Mouse (Mus musculus): ENCODE results near the gene Gm20479.

The Gm20479 gene

DNA sequence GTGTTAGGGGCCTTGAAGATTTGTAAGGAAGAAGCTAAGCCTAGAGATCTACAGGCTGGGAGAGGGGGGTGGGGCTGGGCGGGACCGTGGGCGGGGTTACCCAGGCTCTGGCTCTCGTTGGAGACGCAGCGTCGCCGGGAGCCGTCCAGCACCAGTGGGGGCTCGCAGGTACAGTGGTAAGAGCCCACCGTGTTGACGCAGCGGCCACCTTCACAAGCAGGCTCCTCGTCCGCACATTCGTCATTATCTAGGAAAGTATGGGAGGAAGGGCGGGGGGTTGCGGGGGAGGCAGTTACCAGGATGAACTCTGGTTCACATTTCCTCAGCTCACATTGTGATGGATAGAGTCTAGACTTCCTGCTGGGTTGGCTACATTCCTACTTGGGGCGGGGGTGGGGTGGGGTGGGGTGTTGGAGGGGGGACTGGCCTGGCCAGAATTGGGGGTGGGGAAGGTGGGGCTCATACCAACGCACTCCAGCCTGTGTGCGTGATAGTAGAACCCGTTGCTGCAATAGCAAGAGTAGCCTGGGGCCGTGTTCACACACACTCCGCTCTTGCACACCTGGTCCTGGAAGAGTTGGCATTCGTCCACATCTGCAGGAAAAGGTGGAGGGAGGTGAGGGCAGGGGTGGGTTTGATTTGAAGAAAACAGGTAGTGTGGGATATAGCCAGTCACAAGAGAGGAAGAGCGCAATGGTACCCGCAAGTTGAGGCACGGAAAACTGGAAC is 48.2 kb downstream of the Gm20479 start:
- DNase-seq = no peak

DNA sequence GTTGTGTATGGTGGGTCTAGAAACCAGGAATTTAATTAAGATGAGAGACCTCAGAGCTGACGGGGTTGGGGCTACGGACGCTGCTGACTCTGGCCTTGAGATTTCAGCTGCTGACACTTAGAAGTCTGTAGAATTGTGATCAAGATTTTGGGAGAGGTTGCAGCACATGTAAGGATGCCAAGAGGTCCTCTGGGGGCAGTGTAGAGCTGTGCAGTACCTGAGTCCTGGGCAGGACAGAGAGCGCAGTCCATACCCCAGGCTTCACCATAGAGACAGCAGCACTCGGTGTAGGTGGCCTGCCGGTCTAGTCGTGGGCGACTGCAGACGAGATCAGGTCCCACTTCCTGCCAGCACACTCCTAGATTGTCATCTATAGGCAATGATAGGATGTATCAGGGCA is 49.7 kb downstream of the Gm20479 start:
- no peak for DNase-seq

DNA sequence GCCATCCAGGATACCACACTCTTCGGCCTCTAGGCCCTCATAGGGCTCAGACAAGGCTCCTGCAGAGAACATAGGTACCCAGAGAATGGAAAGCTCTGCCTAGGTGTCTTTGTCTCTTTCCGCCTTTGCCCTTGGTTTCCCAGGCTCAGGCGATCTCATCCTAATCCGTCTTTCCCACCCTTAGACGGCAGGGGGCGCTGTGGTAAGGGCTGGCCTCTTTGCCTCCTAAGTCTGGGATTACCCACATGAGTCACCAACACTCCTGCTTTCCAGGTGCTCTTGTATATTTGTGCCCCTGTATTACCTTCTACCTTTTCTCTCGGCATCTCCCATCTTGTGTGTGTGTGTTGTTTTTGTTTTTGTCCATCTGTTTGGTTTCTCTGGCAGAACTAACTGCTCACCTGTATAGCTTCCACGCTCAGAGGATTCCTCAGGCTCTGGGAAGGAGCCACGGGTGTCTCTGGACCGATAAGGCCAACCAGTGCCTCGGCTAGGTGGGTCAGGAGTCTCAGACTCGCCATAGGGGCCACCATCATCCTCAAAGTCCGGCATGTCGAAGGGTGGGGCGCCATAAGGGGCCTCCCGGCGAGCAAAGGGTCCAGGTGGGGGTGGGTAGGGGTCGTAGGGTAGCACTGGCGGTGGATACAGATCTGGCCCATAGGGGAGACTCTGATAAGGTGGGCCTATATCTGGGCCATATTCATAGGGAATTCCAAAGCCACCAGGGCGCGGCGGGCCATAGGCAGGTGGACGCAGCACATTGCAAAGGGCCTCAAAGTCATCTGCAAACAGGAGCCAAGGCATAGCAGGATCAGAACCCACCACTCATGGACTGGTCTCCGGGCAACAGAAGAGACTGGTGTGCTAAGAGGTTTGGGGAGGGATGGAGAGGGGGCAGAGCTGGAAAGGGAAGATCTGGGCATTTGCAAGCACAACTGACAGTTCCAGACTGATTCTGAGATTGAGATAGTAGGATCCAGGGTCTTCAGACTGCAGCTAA is 50.8 kb downstream of the Gm20479 start:
- DNase-seq = no peak

GRCm38 (mm10) chr7:27305091-27305730 is 52.0 kb downstream of the Gm20479 start:
- no peak for DNase-seq
